Mouse (Mus musculus): Measurements from ENCODE around the gene Selenof.
A peak's percentile ranks its signal among the peaks of the same experiment; 100 is the strongest.

Gene Selenof

GRCm38 (mm10) chr3:144570047-144570815, at the start of gene Selenof, which contains the start of gene Hs2st1:
Selenof (plus strand) TSS chr3:144570304.
Hs2st1 (minus strand) TSS chr3:144570181.
- DNase-seq, result peak; percentile 97

GRCm38 (mm10) chr3:144527918-144528317, 42.2 kb upstream of the Selenof start:
- DNase-seq, result no peak

- no peak for DNase-seq
These were observed 39.1 kb upstream of the Selenof start for GRCm38 (mm10) chr3:144531023-144531422.

GRCm38 (mm10) chr3:144535056-144535455, 35.0 kb upstream of the Selenof start:
- DNase-seq, result no peak

- peak; percentile 52 for DNase-seq
These were observed 32.8 kb upstream of the Selenof start for GRCm38 (mm10) chr3:144537078-144537855.

- no peak for DNase-seq
These were observed 31.1 kb upstream of the Selenof start for GRCm38 (mm10) chr3:144539051-144539450.

GRCm38 (mm10) chr3:144540805-144541204, 29.3 kb upstream of the Selenof start:
- no peak for DNase-seq

GRCm38 (mm10) chr3:144541906-144542438, 28.1 kb upstream of the Selenof start:
- no peak for DNase-seq

- DNase-seq, result no peak
These were observed 25.0 kb upstream of the Selenof start for GRCm38 (mm10) chr3:144545152-144545551.

- no peak for DNase-seq
These were observed 24.3 kb upstream of the Selenof start for GRCm38 (mm10) chr3:144545832-144546231.

- DNase-seq, result no peak
These were observed 23.6 kb upstream of the Selenof start for GRCm38 (mm10) chr3:144546490-144546889.

GRCm38 (mm10) chr3:144548186-144548845, 21.8 kb upstream of the Selenof start:
- peak; percentile 71 for DNase-seq

- DNase-seq, result no peak
These were observed 20.1 kb upstream of the Selenof start for GRCm38 (mm10) chr3:144550036-144550435.

GRCm38 (mm10) chr3:144550659-144551058, 19.4 kb upstream of the Selenof start:
- DNase-seq, result no peak

GRCm38 (mm10) chr3:144551416-144551815, 18.7 kb upstream of the Selenof start:
- peak; percentile 68 for DNase-seq

GRCm38 (mm10) chr3:144553942-144554341, 16.2 kb upstream of the Selenof start:
- no peak for DNase-seq

GRCm38 (mm10) chr3:144554503-144554902, 15.6 kb upstream of the Selenof start:
- no peak for DNase-seq

GRCm38 (mm10) chr3:144555144-144555543, 15.0 kb upstream of the Selenof start:
- DNase-seq, result no peak

- DNase-seq, result no peak
These were observed 13.3 kb upstream of the Selenof start for GRCm38 (mm10) chr3:144556625-144557324.

GRCm38 (mm10) chr3:144558274-144558673, 11.8 kb upstream of the Selenof start:
- no peak for DNase-seq

- peak; percentile 57 for DNase-seq
These were observed 8.4 kb upstream of the Selenof start for GRCm38 (mm10) chr3:144561511-144562250.

- DNase-seq, result no peak
These were observed 6.2 kb upstream of the Selenof start for GRCm38 (mm10) chr3:144563916-144564315.

Data from thymus, postnatal 14 days (tissue).